Mouse (Mus musculus): ENCODE measurements around the gene Ttll2. TPM values are rescaled to one million over a fixed set of nuclear protein-coding genes. Genes with fewer than 3 reads are reported as not detected.
"Not testable (repeated sequence)": the region's sequence is repeated elsewhere in the genome, so short reads cannot be mapped to it uniquely, and the experiment has no call there.

The Ttll2 gene
- polyA plus RNA-seq (2011; ENCODE audit: insufficient read depth, insufficient read length, low replicate concordance, missing spikeins): not detected in 2 replicates

- H3K27ac ChIP-seq (ENCODE audit: control insufficient read depth, insufficient read depth, low read depth, low read length, poor library complexity): not testable (repeated sequence)
Measured at GRCm38 (mm10) chr17:7352596-7352995, at the start of gene Ttll2. Gene Ttll2, minus strand, starts transcription at chr17:7352696.

GRCm38 (mm10) chr17:7399770-7400169 is 47.3 kb upstream of the Ttll2 start:
- H3K4me3 ChIP-seq (replicated peaks; ENCODE audit: control insufficient read depth, low read depth, low read length); H3K27ac ChIP-seq (ENCODE audit: control insufficient read depth, insufficient read depth, low read depth, low read length, poor library complexity): not testable (repeated sequence)
- WGBS: 74% methylated on average over 6 of the region's 6 CpGs

More at GRCm38 (mm10) chr17:7352596-7352995, at the start of gene Ttll2:
- not testable (repeated sequence) for H3K4me1 ChIP-seq (ENCODE audit: control insufficient read depth, insufficient read depth, low read length); H3K4me3 ChIP-seq (replicated peaks; ENCODE audit: control insufficient read depth, low read depth, low read length)
- 75% methylated on average over 1 of the region's 1 CpGs for WGBS

GRCm38 (mm10) chr17:7398198-7398847 is 45.8 kb upstream of the Ttll2 start:
- not testable (repeated sequence) for H3K27ac ChIP-seq (ENCODE audit: control insufficient read depth, insufficient read depth, low read depth, low read length, poor library complexity); H3K4me1 ChIP-seq (ENCODE audit: control insufficient read depth, insufficient read depth, low read length); H3K4me3 ChIP-seq (replicated peaks; ENCODE audit: control insufficient read depth, low read depth, low read length)
- 18% methylated on average over 6 of the region's 6 CpGs for WGBS

More at GRCm38 (mm10) chr17:7399770-7400169, 47.3 kb upstream of the Ttll2 start:
- H3K4me1 ChIP-seq (ENCODE audit: control insufficient read depth, insufficient read depth, low read length): not testable (repeated sequence)

- H3K27ac ChIP-seq (ENCODE audit: control insufficient read depth, insufficient read depth, low read depth, low read length, poor library complexity); H3K4me3 ChIP-seq (replicated peaks; ENCODE audit: control insufficient read depth, low read depth, low read length); H3K4me1 ChIP-seq (ENCODE audit: control insufficient read depth, insufficient read depth, low read length): not testable (repeated sequence)
- WGBS: 82% methylated on average over 13 of the region's 13 CpGs
Measured at GRCm38 (mm10) chr17:7397079-7397478, 44.6 kb upstream of the Ttll2 start.

- WGBS: no CpG with 5 or more reads among the region's 2 CpGs
- H3K4me1 ChIP-seq (ENCODE audit: control insufficient read depth, insufficient read depth, low read length); H3K27ac ChIP-seq (ENCODE audit: control insufficient read depth, insufficient read depth, low read depth, low read length, poor library complexity): not testable (repeated sequence)
Measured at GRCm38 (mm10) chr17:7396288-7396687, 43.8 kb upstream of the Ttll2 start.

GRCm38 (mm10) chr17:7395671-7396070 is 43.2 kb upstream of the Ttll2 start:
- WGBS: 78% methylated on average over 8 of the region's 8 CpGs

More at GRCm38 (mm10) chr17:7396288-7396687, 43.8 kb upstream of the Ttll2 start:
- H3K4me3 ChIP-seq (replicated peaks; ENCODE audit: control insufficient read depth, low read depth, low read length): not testable (repeated sequence)

GRCm38 (mm10) chr17:7395116-7395515 is 42.6 kb upstream of the Ttll2 start:
- WGBS: 82% methylated on average over 7 of the region's 7 CpGs
- H3K4me1 ChIP-seq (ENCODE audit: control insufficient read depth, insufficient read depth, low read length); H3K27ac ChIP-seq (ENCODE audit: control insufficient read depth, insufficient read depth, low read depth, low read length, poor library complexity): not testable (repeated sequence)

More at GRCm38 (mm10) chr17:7395671-7396070, 43.2 kb upstream of the Ttll2 start:
- H3K27ac ChIP-seq (ENCODE audit: control insufficient read depth, insufficient read depth, low read depth, low read length, poor library complexity); H3K4me3 ChIP-seq (replicated peaks; ENCODE audit: control insufficient read depth, low read depth, low read length); H3K4me1 ChIP-seq (ENCODE audit: control insufficient read depth, insufficient read depth, low read length): not testable (repeated sequence)

GRCm38 (mm10) chr17:7389898-7390297 is 37.4 kb upstream of the Ttll2 start:
- WGBS: 75% methylated on average over 7 of the region's 7 CpGs
- not testable (repeated sequence) for H3K4me1 ChIP-seq (ENCODE audit: control insufficient read depth, insufficient read depth, low read length); H3K4me3 ChIP-seq (replicated peaks; ENCODE audit: control insufficient read depth, low read depth, low read length); H3K27ac ChIP-seq (ENCODE audit: control insufficient read depth, insufficient read depth, low read depth, low read length, poor library complexity)

More at GRCm38 (mm10) chr17:7395116-7395515, 42.6 kb upstream of the Ttll2 start:
- not testable (repeated sequence) for H3K4me3 ChIP-seq (replicated peaks; ENCODE audit: control insufficient read depth, low read depth, low read length)

- not testable (repeated sequence) for H3K4me1 ChIP-seq (ENCODE audit: control insufficient read depth, insufficient read depth, low read length); H3K4me3 ChIP-seq (replicated peaks; ENCODE audit: control insufficient read depth, low read depth, low read length); H3K27ac ChIP-seq (ENCODE audit: control insufficient read depth, insufficient read depth, low read depth, low read length, poor library complexity)
- 69% methylated on average over 8 of the region's 8 CpGs for WGBS
Measured at GRCm38 (mm10) chr17:7388958-7389356, 36.5 kb upstream of the Ttll2 start.

- H3K4me3 ChIP-seq (replicated peaks; ENCODE audit: control insufficient read depth, low read depth, low read length); H3K27ac ChIP-seq (ENCODE audit: control insufficient read depth, insufficient read depth, low read depth, low read length, poor library complexity); H3K4me1 ChIP-seq (ENCODE audit: control insufficient read depth, insufficient read depth, low read length): not testable (repeated sequence)
- WGBS: no CpG with 5 or more reads among the region's 2 CpGs
Measured at GRCm38 (mm10) chr17:7388341-7388957, 36.0 kb upstream of the Ttll2 start.

- not testable (repeated sequence) for H3K27ac ChIP-seq (ENCODE audit: control insufficient read depth, insufficient read depth, low read depth, low read length, poor library complexity); H3K4me1 ChIP-seq (ENCODE audit: control insufficient read depth, insufficient read depth, low read length); H3K4me3 ChIP-seq (replicated peaks; ENCODE audit: control insufficient read depth, low read depth, low read length)
- WGBS: 63% methylated on average over 8 of the region's 8 CpGs
Measured at GRCm38 (mm10) chr17:7386016-7386415, 33.5 kb upstream of the Ttll2 start.

- WGBS: 78% methylated on average over 3 of the region's 3 CpGs
- H3K4me3 ChIP-seq (replicated peaks; ENCODE audit: control insufficient read depth, low read depth, low read length); H3K4me1 ChIP-seq (ENCODE audit: control insufficient read depth, insufficient read depth, low read length); H3K27ac ChIP-seq (ENCODE audit: control insufficient read depth, insufficient read depth, low read depth, low read length, poor library complexity): not testable (repeated sequence)
Measured at GRCm38 (mm10) chr17:7385364-7385763, 32.9 kb upstream of the Ttll2 start, which contains the start of gene Unc93a2. Gene Unc93a2, minus strand, starts transcription at chr17:7385464.

GRCm38 (mm10) chr17:7383167-7384143 is 31.0 kb upstream of the Ttll2 start:
- 80% methylated on average over 12 of the region's 13 CpGs for WGBS
- H3K4me3 ChIP-seq (replicated peaks; ENCODE audit: control insufficient read depth, low read depth, low read length); H3K4me1 ChIP-seq (ENCODE audit: control insufficient read depth, insufficient read depth, low read length); H3K27ac ChIP-seq (ENCODE audit: control insufficient read depth, insufficient read depth, low read depth, low read length, poor library complexity): not testable (repeated sequence)

All from bone marrow, adult 2 months (tissue).